Mouse (Mus musculus) stomach, embryonic 14.5 days (tissue): ENCODE measurements around the gene Dydc2. TPM values are rescaled to one million over a fixed set of nuclear protein-coding genes. Genes with fewer than 3 reads are reported as not detected.

ENCODE experiments used
- ATAC-seq: fragments of 200-750 bp; cut with Nextera tagmentation; 2 replicates; pipeline ENCODE4 v1.8.0; 2017; ENCODE audit warnings: low read depth, moderate TSS enrichment; ENCODE audit not compliant: insufficient number of reproducible peaks, insufficient read depth, low FRiP score
- H3K27ac ChIP-seq: fragments of 300-500 bp; sonication (generic); 2 replicates; pipeline ENCODE4 v1.5.1; 2014; ENCODE audit warnings: mild to moderate bottlenecking, low read length, moderate library complexity, mixed read lengths
- H3K27me3 ChIP-seq: fragments of 300-500 bp; sonication (generic); 2 replicates; pipeline ENCODE4 v1.6.1; 2014; ENCODE audit warnings: low read length, control low read depth, mixed read lengths; ENCODE audit not compliant: control insufficient read depth, insufficient read depth
- H3K36me3 ChIP-seq: fragments of 300-500 bp; sonication (generic); 2 replicates; pipeline ENCODE4 v1.6.1; 2014; ENCODE audit warnings: mild to moderate bottlenecking, control low read depth, low read length, moderate library complexity, mixed read lengths; ENCODE audit not compliant: control insufficient read depth, insufficient read depth
- H3K4me1 ChIP-seq: fragments of 300-500 bp; sonication (generic); 2 replicates; pipeline ENCODE4 v1.6.1; 2014; ENCODE audit warnings: low read length, control low read depth, mixed read lengths; ENCODE audit not compliant: control insufficient read depth, insufficient read depth
- H3K4me2 ChIP-seq: fragments of 300-500 bp; sonication (generic); replicated peaks from 2 replicates; pipeline ENCODE4 v1.6.1; 2014; ENCODE audit warnings: low read depth, low read length, control low read depth
- H3K4me3 ChIP-seq: fragments of 300-500 bp; sonication (generic); 2 replicates; pipeline ENCODE4 v1.5.1; 2014; ENCODE audit warnings: low read depth, low read length, control low read depth
- H3K9ac ChIP-seq: fragments of 300-500 bp; sonication (generic); replicated peaks from 2 replicates; pipeline ENCODE4 v1.6.1; 2014; ENCODE audit warnings: low read depth, mild to moderate bottlenecking, control low read depth, low read length, moderate library complexity, mixed read lengths
- H3K9me3 ChIP-seq: fragments of 300-500 bp; sonication (generic); 2 replicates; pipeline ENCODE4 v1.6.1; 2016; ENCODE audit warnings: low read depth, low read length, control low read depth; ENCODE audit not compliant: control insufficient read depth
- WGBS: fragments of 180-500 bp; shearing (Covaris S2); extraction: QIAGEN DNeasy Blood & Tissue Kit; methylation state at CpG from one replicate; pipeline ENCODE4 v1.1.7; 2014; 5-methylcytosine and 5-hydroxymethylcytosine counted together
- polyA plus RNA-seq: library from polyadenylated mRNA; unstranded; fragments of >200 nt; fragmentation: Nextera tagmentation; extraction: Ambion mirVana; gene quantifications from 2 replicates; pipeline ENCODE4 v1.2.1, GENCODE M21; 2014

Gene Dydc2
- polyA plus RNA-seq, 1 experiment from 2014 or later, result not detected

DNA sequence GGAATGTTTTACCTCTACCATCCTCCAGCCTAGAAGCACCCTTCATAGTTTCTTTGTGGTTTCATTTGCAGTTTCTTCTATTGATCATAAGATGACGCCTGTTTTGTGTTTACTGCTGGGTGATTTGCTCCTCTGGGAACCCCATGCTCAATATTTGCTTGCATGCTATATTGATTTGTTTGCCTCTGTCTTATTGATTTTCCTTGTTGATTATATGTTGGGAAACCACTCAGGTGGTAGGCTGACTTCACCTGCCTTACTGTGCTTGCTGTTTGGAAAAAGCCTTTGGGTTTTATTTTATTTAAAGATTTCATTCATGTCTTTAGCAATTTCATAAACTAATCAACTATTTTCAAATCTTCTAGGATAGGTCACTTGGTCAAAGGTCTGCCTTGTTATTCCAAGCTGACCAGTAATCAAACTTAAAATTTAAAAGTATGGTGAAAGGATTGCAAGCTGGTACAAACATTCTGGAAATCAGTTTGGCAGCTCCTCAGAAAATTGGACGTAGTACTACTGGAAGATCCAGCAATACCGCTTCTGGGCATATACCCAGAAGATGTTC, 27.4 kb upstream of the Dydc2 start:
- ATAC-seq, result no peak
- 79% methylated on average over 3 of the region's 3 CpGs for WGBS
- no peaks in the 10 kb centered on the region for H3K4me1 ChIP-seq
- H3K27ac ChIP-seq, result no peak overlapping the region
- no peak overlapping the region for H3K4me2 ChIP-seq
- no peak overlapping the region for H3K4me3 ChIP-seq
- no peaks in the 10 kb centered on the region for H3K36me3 ChIP-seq
- H3K9me3 ChIP-seq, result no peaks in the 10 kb centered on the region
- no peak overlapping the region for H3K9ac ChIP-seq
- no peaks in the 10 kb centered on the region for H3K27me3 ChIP-seq

DNA sequence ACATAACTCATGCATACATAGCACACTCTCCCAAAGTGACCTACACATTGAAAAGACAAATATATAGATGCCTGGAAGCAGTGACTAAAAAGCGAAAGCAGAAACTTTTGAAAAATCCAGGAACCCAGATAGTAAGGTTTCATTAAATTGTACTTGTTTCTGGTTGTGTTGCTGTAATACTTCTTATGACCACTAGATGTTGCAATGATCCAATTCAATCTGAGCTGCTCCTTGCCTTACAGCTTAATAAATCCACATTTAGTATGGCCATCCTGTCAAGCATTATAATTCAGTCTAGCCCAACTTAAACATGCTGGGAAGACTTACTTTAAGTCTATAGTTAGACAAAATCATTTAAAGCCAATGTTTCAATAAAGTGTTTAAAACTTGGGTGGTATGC, 25.1 kb upstream of the Dydc2 start:
- 44% methylated on average over 1 of the region's 1 CpGs for whole genome bisulfite sequencing
- Histone ChIP-seq H3K27me3 (no peaks in the 10 kb centered on the region), H3K4me1 (no peaks in the 10 kb centered on the region), H3K4me2 (no peak overlapping the region), H3K4me3 (no peak overlapping the region), H3K9me3 (no peaks in the 10 kb centered on the region), H3K36me3 (no peaks in the 10 kb centered on the region), H3K9ac (no peak overlapping the region), H3K27ac (no peak overlapping the region)
- ATAC-seq, result no peak

DNA sequence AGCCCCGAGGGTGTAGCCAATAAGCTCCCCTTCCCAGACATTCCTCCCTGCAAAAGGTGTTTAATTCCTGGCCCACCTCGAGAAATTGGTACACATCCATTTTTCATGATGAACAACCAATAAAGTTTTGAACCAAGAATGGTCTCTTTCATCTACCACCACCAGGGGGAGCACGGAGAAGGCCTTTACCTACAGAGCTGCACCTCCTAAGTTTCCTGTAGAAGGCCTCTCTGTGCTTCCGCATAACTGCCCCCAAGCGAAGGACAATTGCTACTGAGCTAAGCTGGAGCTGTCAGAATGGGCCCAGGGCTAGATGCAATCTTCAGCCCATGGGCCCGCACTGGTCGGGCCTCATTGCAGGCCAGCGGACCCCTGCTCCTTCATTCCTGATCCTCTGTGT, 21.8 kb upstream of the Dydc2 start:
- Histone ChIP-seq H3K9ac (no peak overlapping the region), H3K27ac (no peak overlapping the region), H3K36me3 (no peaks in the 10 kb centered on the region), H3K27me3 (no peaks in the 10 kb centered on the region), H3K4me2 (no peak overlapping the region), H3K9me3 (no peaks in the 10 kb centered on the region), H3K4me1 (no peaks in the 10 kb centered on the region), H3K4me3 (no peak overlapping the region)
- 52% methylated on average over 8 of the region's 8 CpGs for WGBS
- no peak for ATAC-seq

DNA sequence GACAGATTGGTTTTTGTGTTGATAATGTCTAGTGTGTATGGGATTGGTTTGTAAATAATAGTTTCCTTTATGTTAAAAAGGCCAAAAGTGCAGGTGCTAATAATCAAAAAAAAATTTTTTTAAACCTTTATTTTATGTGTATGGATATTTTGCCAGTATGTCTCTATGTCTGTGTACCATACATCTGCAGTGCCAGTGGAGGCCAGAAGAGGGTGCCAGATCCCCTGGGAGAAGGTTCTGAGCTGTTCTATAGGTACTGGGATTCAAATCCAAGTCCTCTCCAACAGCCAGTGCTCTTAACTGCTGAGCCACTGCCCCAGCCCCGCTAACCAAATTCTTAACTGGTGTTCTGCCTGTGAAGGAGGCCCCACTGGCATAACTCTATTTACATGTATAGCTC, 18.5 kb upstream of the Dydc2 start:
- no peaks in the 10 kb centered on the region for H3K36me3 ChIP-seq
- no peaks in the 10 kb centered on the region for H3K27me3 ChIP-seq
- no peak overlapping the region for H3K4me3 ChIP-seq
- no peak for ATAC-seq
- no peaks in the 10 kb centered on the region for H3K9me3 ChIP-seq
- H3K4me2 ChIP-seq, result no peak overlapping the region
- H3K9ac ChIP-seq, result no peak overlapping the region
- 79% methylated on average over 1 of the region's 1 CpGs for WGBS
- H3K27ac ChIP-seq, result no peak overlapping the region
- H3K4me1 ChIP-seq, result no peaks in the 10 kb centered on the region

DNA sequence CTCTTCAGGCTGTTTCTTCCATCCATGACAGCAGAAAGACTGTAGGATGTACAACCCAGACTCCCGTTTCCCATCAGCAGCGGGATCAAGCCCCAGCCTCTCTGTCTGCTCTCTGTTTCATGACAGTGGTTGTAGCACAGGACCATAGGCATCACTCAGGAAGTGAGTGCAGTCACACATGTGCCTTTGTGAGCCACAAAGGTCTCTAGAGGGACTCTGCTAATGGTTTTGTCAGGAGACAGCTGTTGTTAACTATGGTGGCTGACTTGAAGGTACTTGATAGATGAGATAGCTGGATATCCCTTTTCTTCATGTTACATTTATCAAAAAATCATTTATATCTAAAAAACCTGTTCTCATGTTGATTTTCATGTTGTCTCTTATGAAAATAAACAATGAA, 13.4 kb upstream of the Dydc2 start:
- H3K36me3 ChIP-seq, result no peaks in the 10 kb centered on the region
- WGBS, result 77% methylated on average over 2 of the region's 2 CpGs
- ATAC-seq, result no peak

DNA sequence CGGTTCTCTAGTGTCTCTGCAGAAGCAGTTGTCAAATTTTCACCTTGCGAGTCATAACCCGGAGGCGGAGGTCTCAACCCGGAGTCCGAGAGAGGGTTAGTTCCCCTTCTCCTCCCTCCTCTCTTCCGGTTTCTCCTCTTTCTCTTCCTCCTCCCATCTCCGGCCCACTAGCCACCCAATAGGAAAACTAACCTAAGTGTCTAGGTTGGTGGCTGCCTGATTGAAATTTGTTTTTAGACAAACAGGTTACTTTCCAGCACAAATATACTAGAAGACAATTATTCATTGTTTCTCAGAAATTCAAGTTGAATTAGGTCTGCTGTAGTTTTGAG, 3.9 kb upstream of the Dydc2 start:
- Histone ChIP-seq H3K27me3 (no peaks in the 10 kb centered on the region), H3K4me3 (peak overlapping the region; percentile 35), H3K9ac (no peak overlapping the region), H3K4me1 (no peaks in the 10 kb centered on the region), H3K4me2 (peak overlapping the region; percentile 61), H3K36me3 (no peaks in the 10 kb centered on the region), H3K27ac (no peak overlapping the region), H3K9me3 (no peaks in the 10 kb centered on the region)
- no peak for ATAC-seq
- WGBS, result under 1% methylated on average over 8 of the region's 8 CpGs

More for the DNA sequence above, 13.4 kb upstream of the Dydc2 start:
- no peak overlapping the region for H3K4me2 ChIP-seq
- no peak overlapping the region for H3K4me3 ChIP-seq
- no peaks in the 10 kb centered on the region for H3K4me1 ChIP-seq
- H3K9ac ChIP-seq, result no peak overlapping the region
- no peaks in the 10 kb centered on the region for H3K9me3 ChIP-seq
- no peak overlapping the region for H3K27ac ChIP-seq
- no peaks in the 10 kb centered on the region for H3K27me3 ChIP-seq

DNA sequence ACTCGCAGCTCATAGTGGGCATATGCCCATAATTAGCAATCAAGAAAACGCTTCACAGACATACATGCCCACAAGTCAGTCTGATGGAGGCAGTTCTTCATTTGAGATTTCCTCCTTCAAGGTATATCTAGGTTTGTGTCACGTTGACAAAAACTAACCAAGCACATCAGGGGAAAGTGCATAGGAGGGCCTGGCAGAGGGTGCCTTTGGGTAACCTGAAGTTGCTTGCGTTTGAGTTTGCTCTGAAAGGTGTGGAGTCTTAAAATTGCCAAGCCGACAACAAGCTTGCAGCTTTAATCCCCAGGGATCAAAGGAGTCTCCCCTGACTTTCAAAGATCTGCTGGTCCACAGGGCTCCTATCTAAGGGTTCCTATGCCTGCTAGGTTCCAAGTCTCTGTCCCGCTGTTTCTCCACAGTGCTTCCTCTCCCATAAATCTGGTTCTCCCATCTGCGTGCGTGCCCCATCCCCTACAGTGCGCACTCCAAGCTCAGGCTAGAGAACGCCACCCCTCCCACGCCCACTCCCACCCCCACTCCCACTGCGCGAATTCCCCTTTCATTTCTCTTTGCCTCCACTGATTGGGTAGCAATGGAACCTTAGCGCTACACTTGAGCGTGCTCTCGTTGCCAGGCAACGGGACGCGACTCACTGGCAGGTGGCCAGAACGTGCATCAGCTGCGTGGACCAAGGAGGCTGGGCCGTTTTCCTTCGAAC, 3.4 kb upstream of the Dydc2 start, which contains the start of gene Dydc1:
Dydc1 (plus strand) TSS at position 683 of the 715 bp plus-strand sequence.
- peak within 1 kb of the TSS; percentile 61 for H3K4me2 ChIP-seq
- H3K4me1 ChIP-seq, result no peaks in the 10 kb centered on the region
- H3K9me3 ChIP-seq, result no peaks in the 10 kb centered on the region
- H3K27me3 ChIP-seq, result no peaks in the 10 kb centered on the region
- H3K4me3 ChIP-seq, result peak within 1 kb of the TSS; percentile 35
- H3K36me3 ChIP-seq, result no peaks in the 10 kb centered on the region
- WGBS, result 11% methylated on average over 23 of the region's 23 CpGs
- H3K27ac ChIP-seq, result no peak within 1 kb of the TSS
- ATAC-seq, result peak; percentile 85
- no peak within 1 kb of the TSS for H3K9ac ChIP-seq

DNA sequence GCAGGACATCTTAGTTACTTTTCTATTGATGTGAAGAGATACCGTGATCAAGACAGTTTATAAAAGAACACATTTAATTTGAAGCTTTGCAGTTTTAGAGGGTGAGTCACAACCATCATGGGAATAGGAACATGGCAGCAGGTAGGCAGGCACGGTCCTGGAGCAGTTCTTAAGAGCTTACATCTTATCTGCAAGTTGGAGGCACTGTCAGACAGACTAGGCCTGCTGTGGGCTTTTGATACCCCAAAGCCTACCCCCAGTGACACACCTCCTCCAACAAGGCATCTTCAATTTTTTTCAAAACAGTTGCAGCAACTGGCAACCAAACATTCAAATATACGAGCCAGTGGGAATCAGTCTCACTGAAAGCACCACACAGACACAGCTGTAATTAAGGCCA, 1.3 kb upstream of the Dydc2 start:
- Histone ChIP-seq H3K4me2 (no peak overlapping the region), H3K9me3 (no peaks in the 10 kb centered on the region), H3K27ac (no peak overlapping the region), H3K36me3 (no peaks in the 10 kb centered on the region), H3K4me3 (no peak overlapping the region), H3K4me1 (no peaks in the 10 kb centered on the region), H3K27me3 (no peaks in the 10 kb centered on the region), H3K9ac (no peak overlapping the region)
- no peak for ATAC-seq
- WGBS, result 75% methylated on average over 3 of the region's 3 CpGs

DNA sequence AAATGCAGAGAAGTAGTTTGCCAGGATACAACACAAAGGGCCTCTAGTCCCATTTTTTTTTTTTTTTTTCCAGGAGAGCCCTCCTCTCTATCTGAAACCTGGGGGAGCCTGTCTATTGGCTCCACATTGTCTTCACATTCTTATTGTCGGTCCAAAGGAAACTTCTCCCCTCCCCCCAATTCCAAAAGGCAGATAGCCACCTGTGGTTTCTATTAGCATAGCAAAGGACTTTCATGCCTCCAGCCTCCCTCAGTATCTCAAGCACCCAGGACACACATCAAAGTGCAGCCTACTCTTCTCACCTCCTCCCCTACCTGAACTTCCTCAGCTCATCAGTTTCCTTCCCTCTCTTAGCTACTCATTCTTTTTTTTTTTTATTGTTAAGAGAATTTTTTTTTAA, 2.6 kb downstream of the Dydc2 start:
- H3K4me3 ChIP-seq, result no peak overlapping the region
- H3K27ac ChIP-seq, result no peak overlapping the region
- no peaks in the 10 kb centered on the region for H3K9me3 ChIP-seq
- H3K36me3 ChIP-seq, result no peaks in the 10 kb centered on the region
- H3K9ac ChIP-seq, result no peak overlapping the region
- no peaks in the 10 kb centered on the region for H3K4me1 ChIP-seq
- H3K27me3 ChIP-seq, result no peaks in the 10 kb centered on the region
- 10% methylated on average over 1 of the region's 1 CpGs for WGBS
- no peak overlapping the region for H3K4me2 ChIP-seq
- no peak for ATAC-seq
